Mouse (Mus musculus) midbrain, embryonic 15.5 days (tissue): ENCODE data around the gene Pfkl. TPM values are rescaled to one million over a fixed set of nuclear protein-coding genes. Genes with fewer than 3 reads are reported as not detected.

Source experiments
- ATAC-seq: fragments of 200-750 bp; cut with Nextera tagmentation; replicated peaks from 2 replicates; pipeline ENCODE4 v1.8.0; 2017; ENCODE audit warnings: moderate TSS enrichment
- H3K27ac ChIP-seq: fragments of 300-500 bp; sonication (generic); 2 replicates; pipeline ENCODE4 v1.5.1; 2015; ENCODE audit warnings: mild to moderate bottlenecking, inconsistent platforms
- H3K27me3 ChIP-seq: fragments of 300-500 bp; sonication (generic); replicated peaks from 2 replicates; pipeline ENCODE4 v1.6.1; 2015; ENCODE audit warnings: inconsistent platforms
- H3K36me3 ChIP-seq: fragments of 300-500 bp; sonication (generic); replicated peaks from 2 replicates; pipeline ENCODE4 v1.6.1; 2015; ENCODE audit warnings: inconsistent platforms
- H3K4me1 ChIP-seq: fragments of 300-500 bp; sonication (generic); 2 replicates; pipeline ENCODE4 v1.6.1; 2015; ENCODE audit warnings: inconsistent platforms
- H3K4me2 ChIP-seq: fragments of 300-500 bp; sonication (generic); 2 replicates; pipeline ENCODE4 v1.6.1; 2015; ENCODE audit warnings: inconsistent platforms, mild to moderate bottlenecking, moderate library complexity
- H3K4me3 ChIP-seq: fragments of 300-500 bp; sonication (generic); 2 replicates; pipeline ENCODE4 v1.5.1; 2015; ENCODE audit warnings: mild to moderate bottlenecking, inconsistent platforms
- H3K9ac ChIP-seq: fragments of 300-500 bp; sonication (generic); 2 replicates; pipeline ENCODE4 v1.6.1; 2015; ENCODE audit warnings: mild to moderate bottlenecking, inconsistent platforms
- H3K9me3 ChIP-seq: fragments of 300-500 bp; sonication (generic); 2 replicates; pipeline ENCODE4 v1.6.1; 2016; ENCODE audit warnings: inconsistent platforms
- WGBS: fragments of 180-500 bp; shearing (Covaris S2); methylation state at CpG from one replicate; pipeline ENCODE4 v1.1.7; 2015; ENCODE audit warnings: mixed read lengths; 5-methylcytosine and 5-hydroxymethylcytosine counted together
- polyA plus RNA-seq: library from polyadenylated mRNA; unstranded; fragments of >200 nt; fragmentation: Nextera tagmentation; extraction: Ambion mirVana; gene quantifications from 2 replicates; pipeline ENCODE4 v1.2.1, GENCODE M21; 2015

The Pfkl gene
- 127 and 128 TPM in 2 replicates for polyA plus RNA-seq

DNA sequence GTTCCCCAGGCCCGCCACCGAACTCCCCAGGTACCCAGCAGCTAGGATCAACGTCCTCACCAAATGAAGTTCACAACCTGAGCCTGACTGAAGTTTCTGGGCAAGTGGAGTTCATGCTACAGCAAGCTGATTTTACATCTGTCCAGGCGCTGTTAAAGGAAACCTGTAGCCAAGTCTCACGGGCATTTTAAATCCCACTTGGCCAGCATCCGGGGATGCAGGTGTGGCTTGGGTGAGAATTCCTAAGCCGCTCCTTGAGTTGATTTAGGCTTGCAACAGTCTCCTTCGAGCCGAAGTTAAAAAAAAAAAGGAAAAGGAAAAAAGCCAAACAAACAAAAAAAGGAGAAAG, at the start of gene Pfkl:
Gene Pfkl (minus strand): TSS at position 139 of the 349 bp plus-strand sequence.
- Histone ChIP-seq H3K9me3 (no peaks in the 10 kb centered on the region), H3K27ac (peak within 1 kb of the TSS; percentile 92), H3K27me3 (no peaks in the 10 kb centered on the region; the same call in 1 of the 2 replicates), H3K4me3 (peak within 1 kb of the TSS; percentile 59), H3K4me1 (peaks cover 35% of the 10 kb centered on the region), H3K36me3 (no peaks in the 10 kb centered on the region), H3K4me2 (peak within 1 kb of the TSS; percentile 82), H3K9ac (peak within 1 kb of the TSS; percentile 55)
- WGBS = under 1% methylated on average over 9 of the region's 9 CpGs
- no peak for ATAC-seq

- H3K9ac ChIP-seq = no peak overlapping the region
- no peak overlapping the region for H3K4me2 ChIP-seq
- no peaks in the 10 kb centered on the region for H3K36me3 ChIP-seq
- H3K4me1 ChIP-seq = no peaks in the 10 kb centered on the region
- H3K27ac ChIP-seq = no peak overlapping the region
- 86% methylated on average over 8 of the region's 8 CpGs for WGBS
- no peaks in the 10 kb centered on the region for H3K27me3 ChIP-seq
- no peak for ATAC-seq
- H3K9me3 ChIP-seq = no peaks in the 10 kb centered on the region
- no peak overlapping the region for H3K4me3 ChIP-seq
Measured at GRCm38 (mm10) chr10:78057056-78057455, 47.2 kb upstream of the Pfkl start.

- Histone ChIP-seq H3K27ac (no peak overlapping the region), H3K9me3 (no peaks in the 10 kb centered on the region), H3K27me3 (no peaks in the 10 kb centered on the region), H3K4me1 (no peaks in the 10 kb centered on the region), H3K4me2 (no peak overlapping the region), H3K9ac (no peak overlapping the region), H3K4me3 (no peak overlapping the region), H3K36me3 (no peaks in the 10 kb centered on the region)
- no peak for ATAC-seq
- 76% methylated on average over 19 of the region's 19 CpGs for WGBS
Measured at GRCm38 (mm10) chr10:78054633-78055565, 45.0 kb upstream of the Pfkl start.

- Histone ChIP-seq H3K9me3 (no peaks in the 10 kb centered on the region), H3K27me3 (no peaks in the 10 kb centered on the region), H3K4me1 (no peaks in the 10 kb centered on the region), H3K27ac (no peak overlapping the region), H3K4me3 (no peak overlapping the region), H3K4me2 (no peak overlapping the region), H3K36me3 (no peaks in the 10 kb centered on the region), H3K9ac (no peak overlapping the region)
- no peak for ATAC-seq
- 58% methylated on average over 11 of the region's 11 CpGs for WGBS
Measured at GRCm38 (mm10) chr10:78049519-78050035, 39.7 kb upstream of the Pfkl start.

DNA sequence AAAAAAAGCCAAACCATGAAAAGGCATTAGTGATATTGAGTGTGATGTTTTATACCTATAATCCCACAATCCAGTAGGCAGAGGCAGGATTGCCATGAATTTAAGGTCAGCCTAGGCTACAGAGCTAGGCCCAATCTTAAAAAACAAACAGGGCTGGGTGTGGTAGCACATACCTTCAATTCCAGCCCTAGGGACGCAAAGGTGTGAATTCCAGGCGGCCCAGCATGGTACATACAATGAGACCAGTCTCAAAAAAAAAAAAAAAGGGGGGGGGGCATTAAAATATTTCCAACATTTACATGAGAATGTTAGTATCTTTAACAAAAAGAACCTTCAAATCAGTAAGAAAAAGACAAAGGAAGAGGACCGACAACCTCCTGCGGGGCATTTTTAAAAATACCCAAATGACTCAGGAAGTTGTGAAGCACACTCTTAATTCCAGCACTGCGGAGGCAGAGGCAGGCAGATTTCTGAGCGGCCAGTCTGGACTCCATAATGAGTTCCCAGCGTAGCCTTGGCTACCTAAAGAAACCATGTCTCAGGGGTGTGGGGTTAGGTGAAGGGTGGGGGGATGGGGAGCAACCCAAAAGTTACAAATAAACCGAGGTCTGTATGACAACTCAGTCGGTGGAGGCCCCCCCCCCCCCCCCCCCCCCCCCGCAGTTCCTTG, 38.3 kb upstream of the Pfkl start:
- WGBS = 82% methylated on average over 10 of the region's 10 CpGs
- ATAC-seq = no peak
- no peak overlapping the region for H3K4me3 ChIP-seq

GRCm38 (mm10) chr10:78046388-78046787, 36.5 kb upstream of the Pfkl start:
- H3K4me2 ChIP-seq = no peak overlapping the region
- H3K27me3 ChIP-seq = no peaks in the 10 kb centered on the region
- no peak overlapping the region for H3K27ac ChIP-seq
- no peak overlapping the region for H3K4me3 ChIP-seq
- H3K4me1 ChIP-seq = peaks cover 6% of the 10 kb centered on the region; the same call in 1 of the 2 replicates
- no peak overlapping the region for H3K9ac ChIP-seq
- no peak for ATAC-seq
- H3K36me3 ChIP-seq = no peaks in the 10 kb centered on the region
- 87% methylated on average over 4 of the region's 4 CpGs for WGBS
- H3K9me3 ChIP-seq = no peaks in the 10 kb centered on the region

More for the DNA sequence above, 38.3 kb upstream of the Pfkl start:
- Histone ChIP-seq H3K36me3 (no peaks in the 10 kb centered on the region), H3K4me2 (no peak overlapping the region), H3K4me1 (peaks cover 4% of the 10 kb centered on the region; the same call in 1 of the 2 replicates), H3K27ac (no peak overlapping the region), H3K9ac (no peak overlapping the region), H3K9me3 (no peaks in the 10 kb centered on the region), H3K27me3 (no peaks in the 10 kb centered on the region)

DNA sequence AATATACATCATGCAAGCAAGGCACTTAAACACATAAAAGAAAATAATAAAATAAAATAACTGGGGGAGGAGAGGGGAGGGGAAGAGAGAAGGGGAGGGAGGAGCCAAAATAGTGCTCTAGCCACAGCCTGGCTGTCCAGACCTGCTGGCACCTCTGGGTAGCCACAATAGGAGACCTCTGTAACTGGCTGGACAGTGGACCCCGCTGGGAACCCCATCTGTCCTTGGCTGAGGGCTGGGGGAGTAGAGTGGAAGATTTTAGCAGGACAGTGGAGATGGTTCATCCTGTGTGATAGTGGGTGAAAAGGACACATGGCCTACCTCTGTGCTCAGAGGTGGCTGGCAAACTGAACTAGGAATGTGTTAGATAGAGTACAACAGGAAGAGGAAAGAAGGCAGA, 34.6 kb upstream of the Pfkl start:
- ATAC-seq = no peak
- WGBS = 62% methylated on average over 1 of the region's 1 CpGs
- Histone ChIP-seq H3K9me3 (no peaks in the 10 kb centered on the region), H3K4me3 (no peak overlapping the region), H3K27ac (no peak overlapping the region), H3K27me3 (no peaks in the 10 kb centered on the region), H3K9ac (no peak overlapping the region), H3K4me1 (peaks cover 6% of the 10 kb centered on the region; the same call in 1 of the 2 replicates), H3K4me2 (no peak overlapping the region), H3K36me3 (no peaks in the 10 kb centered on the region)

GRCm38 (mm10) chr10:78043406-78043836, 33.5 kb upstream of the Pfkl start, which contains the start of gene Aire:
Gene Aire, minus strand, starts transcription at chr10:78043610.
- H3K9ac ChIP-seq = no peak within 1 kb of the TSS
- H3K27ac ChIP-seq = no peak within 1 kb of the TSS
- no peaks in the 10 kb centered on the region for H3K9me3 ChIP-seq
- peak; percentile 83 for ATAC-seq
- H3K36me3 ChIP-seq = no peaks in the 10 kb centered on the region
- peaks cover 6% of the 10 kb centered on the region; the same call in 1 of the 2 replicates for H3K4me1 ChIP-seq
- 2% methylated on average over 27 of the region's 27 CpGs for WGBS
- H3K27me3 ChIP-seq = no peaks in the 10 kb centered on the region
- peak within 1 kb of the TSS; percentile 27 for H3K4me3 ChIP-seq
- H3K4me2 ChIP-seq = peak within 1 kb of the TSS; percentile 50

- H3K36me3 ChIP-seq = no peaks in the 10 kb centered on the region
- H3K9ac ChIP-seq = no peak overlapping the region
- peak overlapping the region; percentile 27 for H3K4me3 ChIP-seq
- ATAC-seq = peak; percentile 52; the same call in 1 of the 2 replicates
- whole genome bisulfite sequencing = 68% methylated on average over 14 of the region's 14 CpGs
- peaks cover 6% of the 10 kb centered on the region; the same call in 1 of the 2 replicates for H3K4me1 ChIP-seq
- H3K27me3 ChIP-seq = no peaks in the 10 kb centered on the region
- no peak overlapping the region for H3K27ac ChIP-seq
- peak overlapping the region; percentile 50 for H3K4me2 ChIP-seq
- no peaks in the 10 kb centered on the region for H3K9me3 ChIP-seq
Measured at GRCm38 (mm10) chr10:78042697-78043405, 33.0 kb upstream of the Pfkl start.

DNA sequence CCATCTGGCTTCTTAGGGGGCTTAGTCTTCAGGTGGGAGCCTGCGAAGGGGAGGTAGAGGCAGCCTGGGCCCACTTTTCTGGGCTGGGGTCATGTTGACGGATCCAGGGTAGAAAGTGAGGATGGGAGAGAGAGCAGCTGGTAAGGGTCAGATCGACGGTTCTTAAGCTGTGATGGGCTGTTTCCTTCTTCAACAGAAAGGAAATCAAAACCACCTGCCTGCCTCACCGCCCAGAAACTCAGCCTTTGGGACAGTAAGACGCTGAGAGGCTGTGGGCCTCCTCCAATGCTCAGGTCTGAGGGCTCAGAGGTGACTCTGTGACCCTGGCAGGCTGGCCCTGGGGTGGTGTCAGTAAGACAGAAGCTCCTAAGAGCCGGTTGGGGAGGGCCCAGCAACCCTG, 32.2 kb upstream of the Pfkl start:
- Histone ChIP-seq H3K4me3 (no peak overlapping the region), H3K4me1 (peaks cover 6% of the 10 kb centered on the region; the same call in 1 of the 2 replicates), H3K9ac (no peak overlapping the region), H3K9me3 (no peaks in the 10 kb centered on the region), H3K36me3 (no peaks in the 10 kb centered on the region), H3K27me3 (no peaks in the 10 kb centered on the region), H3K27ac (no peak overlapping the region), H3K4me2 (no peak overlapping the region)
- 84% methylated on average over 7 of the region's 7 CpGs for WGBS
- no peak for ATAC-seq

GRCm38 (mm10) chr10:78041647-78042046, 31.8 kb upstream of the Pfkl start, which contains the start of gene Dnmt3l:
Gene Dnmt3l, plus strand, starts transcription at chr10:78041947.
- Histone ChIP-seq H3K4me2 (no peak within 1 kb of the TSS), H3K4me1 (peaks cover 6% of the 10 kb centered on the region; the same call in 1 of the 2 replicates), H3K36me3 (no peaks in the 10 kb centered on the region), H3K27ac (no peak within 1 kb of the TSS), H3K9ac (no peak within 1 kb of the TSS), H3K4me3 (no peak within 1 kb of the TSS), H3K27me3 (no peaks in the 10 kb centered on the region), H3K9me3 (no peaks in the 10 kb centered on the region)
- 94% methylated on average over 5 of the region's 5 CpGs for WGBS
- no peak for ATAC-seq
